11 mouse cellular contexts compared by ENCODE assay signal in the genomic region with DNA sequence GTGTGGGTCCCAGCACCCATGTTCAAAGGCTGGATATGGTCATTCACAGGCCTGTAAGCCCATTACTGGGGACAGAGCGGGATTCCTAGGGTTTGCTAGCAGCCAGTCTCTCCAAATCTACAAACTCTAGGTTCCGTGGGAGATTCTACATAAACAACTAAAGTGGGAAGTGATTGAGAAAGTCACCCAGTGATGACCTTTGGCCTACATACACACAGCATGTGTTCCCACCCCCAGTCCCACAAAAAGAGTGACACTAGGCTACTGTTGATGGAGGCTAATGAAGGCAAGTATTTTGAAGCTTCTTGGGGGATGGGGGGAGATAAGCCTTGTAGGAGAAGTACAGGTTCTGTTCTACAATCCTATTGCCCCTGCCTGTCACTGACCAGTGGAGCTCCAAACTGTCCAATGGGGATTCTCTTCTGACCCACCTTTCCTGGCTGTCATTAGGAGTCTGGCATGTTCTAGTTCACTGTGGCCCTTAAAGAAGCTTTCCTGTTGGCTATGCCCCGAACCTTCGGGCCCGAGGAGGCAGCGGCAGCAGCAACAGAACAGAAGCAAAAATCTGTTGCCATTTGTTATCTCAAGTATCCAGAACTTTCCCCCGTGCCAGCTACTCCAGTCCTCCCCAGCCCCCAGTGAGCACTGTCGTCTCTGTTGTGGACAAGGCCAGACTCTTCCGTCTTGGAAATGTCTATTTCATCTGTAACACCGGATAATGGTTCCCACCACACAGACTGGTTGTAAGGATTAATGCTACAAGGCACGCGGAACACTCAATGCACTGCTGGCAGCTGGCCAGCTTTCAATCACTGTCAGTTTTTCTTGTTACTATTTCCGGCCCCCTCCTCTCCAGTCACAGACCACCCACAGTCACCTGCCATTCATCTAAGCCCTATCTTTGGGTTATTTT. TPM values are rescaled to one million over a fixed set of nuclear protein-coding genes. Genes with fewer than 3 reads are reported as not detected.
DNase-seq lines count a peak whose midpoint lies in the region; ATAC-seq and TF ChIP-seq lines count a peak whose summit lies in the region.
"Had no signal": no experiment of that assay in that cellular context is flagged by ENCODE, and none has a peak within 500 bp of the region (broad histone marks: within the 10 kb centered on the region; RNA-seq: fewer than 3 reads in every experiment).

No protein-coding gene starts in this region.

- no peak for ATAC-seq in hindbrain, embryonic 11.5 days (ENCODE audit: low FRiP score)
- no peak for ATAC-seq in hindbrain, embryonic 13.5 days (ENCODE audit: low FRiP score)
- no peak for ATAC-seq in lung, postnatal 0 days
- ATAC-seq in midbrain, postnatal 0 days (ENCODE audit: low FRiP score) = no peak
- ATAC-seq in monocyte, adult 5-6 weeks (replicated peaks; ENCODE audit: insufficient number of reproducible peaks, low FRiP score, low TSS enrichment, poor library complexity, severe bottlenecking) = no peak; the same call in 1 of the 2 replicates

- H3K4me1 ChIP-seq in hindbrain, embryonic 11.5 days (replicated peaks; ENCODE audit: control insufficient read depth, insufficient read depth, low read length) = peaks cover 12% of the 10 kb centered on the region
- peaks cover 47% of the 10 kb centered on the region for H3K4me1 ChIP-seq in hindbrain, embryonic 13.5 days (replicated peaks)
- peaks cover 5% of the 10 kb centered on the region; the same call in 1 of the 2 replicates for H3K4me1 ChIP-seq in lung, postnatal 0 days (ENCODE audit: insufficient read depth, low read depth, low read length)
- H3K4me1 ChIP-seq in midbrain, postnatal 0 days (ENCODE audit: insufficient read depth, low read length) = peaks cover 10% of the 10 kb centered on the region; the same call in 1 of the 2 replicates

- TF ChIP-seq EP300 in lung, postnatal 0 days (IDR thresholded peaks at IDR 0.05) = no peak

- 0 out of 2 replicates have a peak, but pooled peaks cover 2% of the 10 kb centered on the region for H3K27me3 ChIP-seq in hindbrain, embryonic 11.5 days (ENCODE audit: control insufficient read depth, insufficient read depth, low read length)
- H3K27me3 ChIP-seq in hindbrain, embryonic 13.5 days = peaks cover 12% of the 10 kb centered on the region
- no peaks in the 10 kb centered on the region for H3K27me3 ChIP-seq in lung, postnatal 0 days (replicated peaks; ENCODE audit: insufficient read depth, low read length)
- no peaks in the 10 kb centered on the region for H3K27me3 ChIP-seq in midbrain, postnatal 0 days (ENCODE audit: insufficient read depth, low read length)
- H3K27me3 ChIP-seq: kidney, embryonic 15.5 days had no signal

- no peaks in the 10 kb centered on the region for H3K36me3 ChIP-seq in hindbrain, embryonic 11.5 days (ENCODE audit: control insufficient read depth, insufficient read depth, low read length)
- H3K36me3 ChIP-seq in hindbrain, embryonic 13.5 days = no peaks in the 10 kb centered on the region
- H3K36me3 ChIP-seq in lung, postnatal 0 days (ENCODE audit: insufficient read depth, low read length) = no peaks in the 10 kb centered on the region
- H3K36me3 ChIP-seq in midbrain, postnatal 0 days (ENCODE audit: insufficient read depth, low read length) = peaks cover 2% of the 10 kb centered on the region; the same call in 1 of the 2 replicates
- H3K36me3 ChIP-seq: kidney, embryonic 15.5 days had no signal

- 51% methylated on average over 13 of the region's 13 CpGs for WGBS in hindbrain, embryonic 11.5 days
- 39% methylated on average over 13 of the region's 13 CpGs for WGBS in hindbrain, embryonic 13.5 days
- 19% methylated on average over 13 of the region's 13 CpGs for WGBS in lung, postnatal 0 days
- 38% methylated on average over 13 of the region's 13 CpGs for whole genome bisulfite sequencing in midbrain, postnatal 0 days

- no peak overlapping the region for H3K4me3 ChIP-seq in hindbrain, embryonic 11.5 days (ENCODE audit: low read depth, low read length)
- no peak overlapping the region for H3K4me3 ChIP-seq in hindbrain, embryonic 13.5 days
- H3K4me3 ChIP-seq in lung, postnatal 0 days (ENCODE audit: low read depth, low read length) = no peak overlapping the region
- H3K4me3 ChIP-seq in midbrain, postnatal 0 days (ENCODE audit: low read depth, low read length) = no peak overlapping the region
- H3K4me3 ChIP-seq: kidney, embryonic 15.5 days had no signal

- H3K9ac ChIP-seq in hindbrain, embryonic 11.5 days (ENCODE audit: low read depth, low read length) = no peak overlapping the region
- no peak overlapping the region for H3K9ac ChIP-seq in hindbrain, embryonic 13.5 days
- no peak overlapping the region for H3K9ac ChIP-seq in lung, postnatal 0 days (replicated peaks; ENCODE audit: low read depth)
- no peak overlapping the region for H3K9ac ChIP-seq in midbrain, postnatal 0 days (replicated peaks; ENCODE audit: low read length, poor library complexity, severe bottlenecking)
- H3K9ac ChIP-seq: kidney, embryonic 15.5 days had no signal

- no peak overlapping the region for H3K27ac ChIP-seq in hindbrain, embryonic 11.5 days (ENCODE audit: low read depth, low read length)
- no peak overlapping the region for H3K27ac ChIP-seq in hindbrain, embryonic 13.5 days
- no peak overlapping the region for H3K27ac ChIP-seq in lung, postnatal 0 days (ENCODE audit: low read length)
- no peak overlapping the region for H3K27ac ChIP-seq in midbrain, postnatal 0 days (ENCODE audit: low read depth, low read length)
- H3K27ac ChIP-seq: kidney, embryonic 15.5 days; macrophage had no signal

- H3K4me2 ChIP-seq in hindbrain, embryonic 11.5 days (replicated peaks; ENCODE audit: low read depth, low read length) = no peak overlapping the region
- H3K4me2 ChIP-seq in hindbrain, embryonic 13.5 days = no peak overlapping the region
- 0 out of 2 replicates have a peak overlapping the region, but pooled peaks have one; percentile 8 for H3K4me2 ChIP-seq in lung, postnatal 0 days (replicated peaks; ENCODE audit: low read depth, low read length)
- no peak overlapping the region for H3K4me2 ChIP-seq in midbrain, postnatal 0 days (ENCODE audit: low read depth, low read length, poor library complexity, severe bottlenecking)
- H3K4me2 ChIP-seq: kidney, embryonic 15.5 days had no signal

- no peaks in the 10 kb centered on the region for H3K9me3 ChIP-seq in hindbrain, embryonic 11.5 days (ENCODE audit: control insufficient read depth, low read length)
- no peaks in the 10 kb centered on the region for H3K9me3 ChIP-seq in hindbrain, embryonic 13.5 days
- H3K9me3 ChIP-seq in lung, postnatal 0 days (ENCODE audit: low read length) = no peaks in the 10 kb centered on the region
- H3K9me3 ChIP-seq in midbrain, postnatal 0 days (ENCODE audit: low read length) = no peaks in the 10 kb centered on the region
- H3K9me3 ChIP-seq: kidney, embryonic 15.5 days had no signal

- TF ChIP-seq CTCF in lung, postnatal 0 days (IDR thresholded peaks at IDR 0.05) = no peak
- TF ChIP-seq CTCF in midbrain, postnatal 0 days (IDR thresholded peaks at IDR 0.05) = no peak

- peak; percentile 54 for DNase-seq in embryo, embryonic 10 days (ENCODE audit: low spot score)
- no peak for DNase-seq in embryo, embryonic 9.5 days (ENCODE audit: extremely low spot score)
- DNase-seq in hindbrain, embryonic 11.5 days (ENCODE audit: low spot score) = peak; percentile 59
- peak; percentile 17 for DNase-seq in lung, postnatal 0 days (ENCODE audit: low spot score)
- DNase-seq in lung, adult 18-20 months = no peak
- DNase-seq in midbrain, postnatal 0 days (ENCODE audit: low spot score) = peak; percentile 66

RNA-seq across cellular contexts. Expression of a gene that starts 30.8 kb away (rescaled TPM):
- 3.5 and 3.6 TPM in 2 replicates for polyA plus RNA-seq in hindbrain, embryonic 11.5 days (2014; fragmentation: Nextera tagmentation; extraction: Ambion mirVana)
- polyA plus RNA-seq in hindbrain, embryonic 13.5 days (2015; fragmentation: Nextera tagmentation; extraction: Ambion mirVana) = 11.9 and 12.4 TPM in 2 replicates
- polyA plus RNA-seq in lung, postnatal 0 days (2015; fragmentation: Nextera tagmentation; extraction: Ambion mirVana) = 0.21 and 0.26 TPM in 2 replicates
- 131 and 140 TPM in 2 replicates for total RNA-seq in midbrain, postnatal 0 days (2014; rRNA removed)
- polyA plus RNA-seq in midbrain, postnatal 0 days (2015; fragmentation: Nextera tagmentation; extraction: Ambion mirVana) = 34.6 and 37.1 TPM in 2 replicates
- 1.7 to 2.9 TPM (median 1.7 TPM) in 3 replicates for total RNA-seq in monocyte, adult 5-6 weeks (2017)
- total RNA-seq: granulocyte monocyte progenitor cell, adult 5-6 weeks had no signal

RNA-seq across cellular contexts. Expression of a gene that starts 39.4 kb away (rescaled TPM):
- polyA plus RNA-seq in hindbrain, embryonic 11.5 days (2014; fragmentation: Nextera tagmentation; extraction: Ambion mirVana) = 32.0 and 37.1 TPM in 2 replicates
- polyA plus RNA-seq in hindbrain, embryonic 13.5 days (2015; fragmentation: Nextera tagmentation; extraction: Ambion mirVana) = 38.3 and 42.6 TPM in 2 replicates
- polyA plus RNA-seq in lung, postnatal 0 days (2015; fragmentation: Nextera tagmentation; extraction: Ambion mirVana) = 12.6 and 13.1 TPM in 2 replicates
- total RNA-seq in midbrain, postnatal 0 days (2014; rRNA removed) = 11.1 and 13.6 TPM in 2 replicates
- 13.4 and 14.5 TPM in 2 replicates for polyA plus RNA-seq in midbrain, postnatal 0 days (2015; fragmentation: Nextera tagmentation; extraction: Ambion mirVana)
- total RNA-seq in monocyte, adult 5-6 weeks (2017) = 6.7 to 14.7 TPM (median 12.3 TPM) in 3 replicates

RNA-seq across cellular contexts. Expression of a gene that starts 54.1 kb away (rescaled TPM):
- 123 and 126 TPM in 2 replicates for polyA plus RNA-seq in hindbrain, embryonic 11.5 days (2014; fragmentation: Nextera tagmentation; extraction: Ambion mirVana)
- 85.8 and 86.3 TPM in 2 replicates for polyA plus RNA-seq in hindbrain, embryonic 13.5 days (2015; fragmentation: Nextera tagmentation; extraction: Ambion mirVana)
- 53.7 and 54.5 TPM in 2 replicates for polyA plus RNA-seq in lung, postnatal 0 days (2015; fragmentation: Nextera tagmentation; extraction: Ambion mirVana)
- total RNA-seq in midbrain, postnatal 0 days (2014; rRNA removed) = 85.1 and 87.8 TPM in 2 replicates
- polyA plus RNA-seq in midbrain, postnatal 0 days (2015; fragmentation: Nextera tagmentation; extraction: Ambion mirVana) = 60.5 and 65.8 TPM in 2 replicates
- 46.7 to 97.0 TPM (median 77.6 TPM) in 3 replicates for total RNA-seq in monocyte, adult 5-6 weeks (2017)

Comparison
In these comparisons a context has a peak if more than half of its experiments do, and no peak if none do; other contexts are left out.
1. DNase-seq: peak in embryo, embryonic 10 days (single experiment), hindbrain, embryonic 11.5 days (single experiment), lung, postnatal 0 days (single experiment) and midbrain, postnatal 0 days (single experiment); none in embryo, embryonic 9.5 days (single experiment) and lung, adult 18-20 months (0 of 2).